Mouse (Mus musculus) kidney, adult 2 months (tissue): ENCODE data around the gene Plac1.

Experiments
- CTCF ChIP-seq: fragments of 200-500 bp; conservative IDR thresholded peaks from 2 replicates; pipeline ENCODE4 v1.5.1; 2011; ENCODE audit warnings: low read depth, mild to moderate bottlenecking, control low read depth, low read length, moderate library complexity, mixed read lengths; ENCODE audit not compliant: insufficient read depth, insufficient read length
- POLR2A ChIP-seq: fragments of 200-500 bp; IDR thresholded peaks from one replicate; pipeline ENCODE4 v1.6.1; 2011; ENCODE audit warnings: low read depth, low read length, control low read depth

DNA sequence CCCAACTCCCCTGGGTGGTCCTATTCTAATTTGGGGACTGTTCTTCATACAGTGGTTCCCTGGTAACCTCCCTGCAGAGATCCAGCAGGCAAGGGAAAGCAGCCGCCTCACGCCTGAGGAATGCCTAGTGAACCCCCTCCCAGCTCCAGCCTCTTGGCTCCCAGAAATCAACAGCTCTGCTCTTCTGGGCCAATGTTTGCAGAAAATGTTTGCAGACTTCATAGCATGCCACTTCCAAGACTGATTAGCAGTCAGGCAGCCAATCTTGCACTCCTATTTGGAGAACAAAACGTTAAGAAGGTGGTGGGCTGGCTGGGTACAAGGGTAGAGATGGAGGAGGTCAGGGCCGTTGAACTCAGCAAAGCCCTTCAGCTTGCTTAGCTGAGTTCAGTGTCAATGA is 78.3 kb downstream of the Plac1 start:
- TF ChIP-seq POLR2A (no peak), CTCF (no peak)
